Mouse (Mus musculus): ENCODE measurements around the gene Slc30a1. TPM values are rescaled to one million over a fixed set of nuclear protein-coding genes. Genes with fewer than 3 reads are reported as not detected.

Slc30a1 gene
- total RNA-seq, 2 experiments from 2014 or later, result 34.3 to 40.5 TPM

- peak; percentile 84 for DNase-seq (ENCODE audit: low spot score in 2 of 2)
- intact Hi-C loops (cut with DNase I), result loop anchor here (5.0 kb wide), 1 partner anchor 57 kb away; no protein-coding TSS in a partner anchor
These were observed 12.2 kb upstream of the Slc30a1 start for GRCm38 (mm10) chr1:191894386-191894785.

GRCm38 (mm10) chr1:191894857-191895256 is 11.7 kb upstream of the Slc30a1 start:
- no peak for DNase-seq (ENCODE audit: low spot score in 2 of 2)

GRCm38 (mm10) chr1:191896806-191897552 is 9.6 kb upstream of the Slc30a1 start:
- intact Hi-C loops (cut with DNase I), result no loop called here
- no peak for DNase-seq (ENCODE audit: low spot score in 2 of 2)

More at GRCm38 (mm10) chr1:191894857-191895256, 11.7 kb upstream of the Slc30a1 start:
- intact Hi-C loops (cut with DNase I), result loop anchor here (5.0 kb wide), 1 partner anchor 58 kb away; no protein-coding TSS in a partner anchor

DNA sequence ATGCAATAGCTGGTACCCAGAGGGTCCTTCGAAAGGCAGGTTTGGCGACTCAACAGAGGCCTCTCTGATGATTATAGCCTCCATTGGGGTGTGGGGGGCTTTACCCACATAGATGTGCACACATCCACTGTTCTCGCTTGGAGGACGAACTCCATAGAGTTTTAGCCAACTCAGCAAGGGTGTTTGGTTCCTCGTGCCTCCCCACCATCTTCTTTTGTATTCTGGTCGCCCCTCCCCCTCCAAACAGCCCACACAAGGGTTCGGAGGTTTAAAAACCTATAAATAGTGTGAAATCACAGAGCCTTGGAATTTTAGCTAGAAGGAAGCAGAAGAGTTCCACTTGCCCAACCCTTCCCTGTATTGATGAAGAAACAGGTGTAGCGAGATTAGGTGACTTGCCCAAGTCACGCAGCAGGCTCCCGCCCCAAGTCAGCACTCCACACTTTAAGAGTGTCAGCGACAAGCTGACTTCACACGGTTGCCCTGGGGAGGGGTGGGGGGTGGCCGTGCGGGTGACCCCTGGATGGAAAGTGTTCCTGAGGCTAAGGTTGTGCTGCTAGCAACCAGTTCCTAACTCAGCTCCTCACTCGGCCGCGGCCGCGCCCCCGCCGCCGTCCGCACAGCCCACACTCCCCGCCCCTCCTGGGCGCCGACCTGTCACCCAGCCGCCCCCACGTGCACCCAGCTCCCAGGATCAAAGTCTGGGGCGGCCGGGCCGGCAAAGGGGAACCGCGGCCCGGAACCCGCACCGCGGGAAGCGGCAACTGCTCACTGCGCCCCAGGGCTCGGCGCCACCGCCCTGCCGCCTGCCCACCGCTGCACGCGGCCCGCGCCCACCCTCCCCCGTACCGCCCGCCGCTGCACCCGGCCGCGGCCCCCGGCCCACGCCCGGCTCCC is 682 bp upstream of the Slc30a1 start:
- intact Hi-C loops (cut with DNase I), result loop anchor here (2.0 to 5.0 kb wide), 2 partner anchors 71 to 329 kb away; partner anchors contain the start of genes Dtl and Ints7
- no peak for DNase-seq (ENCODE audit: low spot score in 2 of 2)

- DNase-seq (ENCODE audit: low spot score in 2 of 2), result peak; percentile 70 to 80
- intact Hi-C loops (cut with DNase I), result loop anchor here (2.0 to 5.0 kb wide), 2 partner anchors 73 to 330 kb away; partner anchors contain the start of genes Dtl and Ints7
These were observed 854 bp downstream of the Slc30a1 start for GRCm38 (mm10) chr1:191907431-191907810.

- intact Hi-C loops (cut with DNase I), result loop anchor here (5.0 kb wide), 1 partner anchor 332 kb away; the partner anchor contains the start of genes Dtl and Ints7
- DNase-seq (ENCODE audit: low spot score in 2 of 2), result no peak
These were observed 2.3 kb downstream of the Slc30a1 start for GRCm38 (mm10) chr1:191908906-191909305.

GRCm38 (mm10) chr1:191909316-191909715 is 2.7 kb downstream of the Slc30a1 start:
- no peak for DNase-seq (ENCODE audit: low spot score in 2 of 2)
- intact Hi-C loops (cut with DNase I), result loop anchor here (5.0 kb wide), 1 partner anchor 332 kb away; the partner anchor contains the start of genes Dtl and Ints7

DNA sequence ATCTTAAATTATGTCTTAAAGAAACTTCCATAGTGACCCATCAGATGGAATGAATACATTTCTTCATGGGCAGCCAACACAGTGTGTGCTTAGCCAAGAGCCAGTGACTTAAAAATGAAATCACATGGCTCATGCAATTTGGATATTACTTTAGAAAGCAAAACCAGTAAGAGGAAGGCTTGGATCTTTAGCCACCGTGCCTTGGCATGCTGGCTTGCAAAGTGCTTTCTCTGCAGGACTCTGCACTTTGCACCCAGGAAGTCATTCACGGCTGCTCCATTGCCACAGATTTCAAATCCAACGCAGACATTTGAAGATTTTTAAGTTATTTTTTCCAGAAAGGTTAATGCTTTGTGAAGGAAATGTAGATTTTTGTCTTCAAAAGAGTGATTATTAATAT is 4.1 kb downstream of the Slc30a1 start:
- intact Hi-C loops (cut with DNase I), result no loop called here
- no peak for DNase-seq (ENCODE audit: low spot score in 2 of 2)

DNA sequence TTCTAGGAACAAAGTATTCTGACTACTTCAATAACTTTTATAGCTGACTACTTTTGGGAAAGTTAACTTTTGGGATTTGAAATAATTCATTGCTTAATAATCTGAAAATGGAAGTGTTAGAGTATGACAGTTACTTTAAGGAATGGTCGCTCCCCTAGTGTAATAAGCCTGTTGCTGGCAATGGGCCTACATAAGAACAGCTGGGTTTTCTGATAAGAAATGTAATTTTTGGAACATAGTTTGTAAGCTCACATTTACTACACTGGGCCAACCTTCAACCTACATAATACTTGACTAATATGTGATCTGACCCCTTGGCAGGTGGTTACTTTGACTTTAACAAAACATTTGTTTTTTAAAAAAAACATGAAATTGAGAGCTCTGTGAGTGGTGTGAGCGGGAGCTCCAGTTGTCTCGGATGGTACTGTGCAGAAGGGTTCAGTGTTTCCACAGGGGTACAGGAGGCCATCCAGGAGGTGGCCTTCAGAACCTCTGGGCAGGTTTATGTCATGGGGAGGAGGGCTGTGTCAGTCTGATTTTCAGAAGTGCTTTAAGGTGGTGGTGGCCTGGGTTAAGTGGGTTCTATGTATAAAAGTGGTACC is 4.6 kb downstream of the Slc30a1 start:
- no peak for DNase-seq (ENCODE audit: low spot score in 2 of 2)
- intact Hi-C loops (cut with DNase I), result no loop called here

DNA sequence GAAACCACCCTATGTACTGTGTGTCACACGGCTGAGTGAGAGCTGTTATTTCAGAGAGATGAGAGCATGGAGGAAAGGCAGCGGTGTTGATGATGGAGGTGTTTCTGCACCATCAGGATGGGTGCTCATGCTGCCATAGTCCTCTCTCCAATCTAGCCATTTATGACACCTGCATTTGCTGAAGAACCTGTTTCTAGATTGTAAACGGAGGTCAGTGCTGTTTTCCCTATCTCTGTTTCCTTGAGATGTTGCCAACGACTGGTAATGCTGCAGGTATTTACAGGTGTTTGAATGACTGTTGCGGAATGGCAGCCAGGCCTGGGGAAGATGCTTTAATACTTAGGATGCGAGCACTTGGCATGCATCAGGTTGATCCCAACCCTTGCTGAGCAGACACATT is 8.1 kb downstream of the Slc30a1 start:
- intact Hi-C loops (cut with DNase I), result no loop called here
- no peak for DNase-seq (ENCODE audit: low spot score in 2 of 2)

DNA sequence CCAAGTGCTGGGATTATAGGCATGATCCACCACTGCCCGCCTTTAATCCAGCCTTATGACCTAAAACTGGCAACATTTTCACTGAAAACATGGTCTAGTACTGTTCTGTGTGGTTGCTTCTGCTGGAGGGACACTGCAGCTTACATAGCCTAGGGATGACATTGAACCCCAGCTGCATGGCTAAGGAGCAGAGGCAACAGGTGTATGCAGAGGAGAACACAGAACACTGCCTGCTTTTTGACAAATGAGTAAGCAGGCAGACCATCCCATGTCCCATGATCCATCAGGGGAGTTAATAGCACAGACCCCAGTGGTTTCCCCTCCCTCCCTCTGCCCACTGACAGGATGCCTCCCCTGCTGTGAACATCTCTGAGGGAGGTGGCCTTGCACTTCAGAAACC is 9.0 kb downstream of the Slc30a1 start:
- no peak for DNase-seq (ENCODE audit: low spot score in 2 of 2)
- intact Hi-C loops (cut with DNase I), result no loop called here

- intact Hi-C loops (cut with DNase I), result no loop called here
- no peak for DNase-seq (ENCODE audit: low spot score in 2 of 2)
These were observed 10.3 kb downstream of the Slc30a1 start for GRCm38 (mm10) chr1:191916876-191917275.

DNA sequence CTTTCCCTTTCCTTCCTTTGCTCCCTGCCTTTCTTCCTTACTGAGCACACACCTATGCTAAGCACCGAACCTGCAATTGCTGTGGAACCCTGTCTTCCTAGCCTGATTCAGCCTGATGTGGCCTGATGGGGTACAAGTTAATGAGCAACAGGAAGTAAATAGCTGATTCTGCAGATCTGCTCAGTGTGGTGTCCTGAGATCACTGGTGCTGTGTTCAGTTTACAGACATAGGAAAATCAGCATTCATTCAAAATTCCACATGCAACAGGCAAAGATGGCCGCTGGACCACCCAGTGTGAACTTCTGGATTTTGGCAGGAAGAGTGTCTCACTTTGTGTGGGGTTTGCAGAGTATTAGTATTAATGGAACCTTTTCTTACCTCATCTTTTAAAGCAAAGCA is 12.8 kb downstream of the Slc30a1 start:
- DNase-seq (ENCODE audit: low spot score in 2 of 2), result no peak
- intact Hi-C loops (cut with DNase I), result no loop called here

DNA sequence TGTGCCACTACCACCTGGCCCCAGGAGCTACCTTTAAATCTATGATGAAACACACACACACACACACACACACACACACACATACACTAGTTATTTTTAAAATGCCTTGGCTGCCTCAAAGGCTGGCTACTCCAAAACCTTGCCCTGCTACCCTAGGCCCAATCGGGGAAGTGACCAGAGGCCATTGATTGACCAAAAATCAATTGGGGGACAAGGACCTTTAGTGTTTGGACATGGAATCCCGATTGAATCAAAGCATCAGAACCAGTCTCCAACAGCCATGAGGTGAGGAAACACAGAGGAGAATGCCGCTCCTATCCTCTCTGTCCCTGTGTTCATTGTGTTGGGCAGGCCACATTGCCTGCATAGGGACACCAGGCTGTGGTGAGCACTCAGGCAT is 15.1 kb downstream of the Slc30a1 start:
- DNase-seq (ENCODE audit: low spot score in 2 of 2), result no peak
- intact Hi-C loops (cut with DNase I), result no loop called here

DNA sequence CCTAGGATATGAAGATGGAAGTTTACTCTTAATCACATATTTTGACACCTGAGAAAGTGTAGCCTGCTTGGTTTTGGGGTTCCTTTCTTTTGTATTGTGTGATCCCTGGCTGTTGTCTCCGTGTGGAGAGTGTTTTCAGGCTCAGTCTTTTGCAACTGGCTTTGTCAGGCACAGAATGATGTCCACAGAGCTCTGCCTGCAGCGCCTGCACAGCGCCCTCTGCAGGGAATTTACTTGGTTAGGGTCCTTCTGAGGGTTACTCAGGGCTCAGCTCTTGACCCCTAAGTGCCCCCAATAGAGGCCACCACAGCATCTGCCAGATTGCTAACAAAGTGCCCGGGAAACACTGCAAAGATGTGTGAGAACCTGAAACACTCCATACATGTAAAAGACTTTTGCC is 18.9 kb downstream of the Slc30a1 start:
- no peak for DNase-seq (ENCODE audit: low spot score in 2 of 2)
- intact Hi-C loops (cut with DNase I), result no loop called here

DNA sequence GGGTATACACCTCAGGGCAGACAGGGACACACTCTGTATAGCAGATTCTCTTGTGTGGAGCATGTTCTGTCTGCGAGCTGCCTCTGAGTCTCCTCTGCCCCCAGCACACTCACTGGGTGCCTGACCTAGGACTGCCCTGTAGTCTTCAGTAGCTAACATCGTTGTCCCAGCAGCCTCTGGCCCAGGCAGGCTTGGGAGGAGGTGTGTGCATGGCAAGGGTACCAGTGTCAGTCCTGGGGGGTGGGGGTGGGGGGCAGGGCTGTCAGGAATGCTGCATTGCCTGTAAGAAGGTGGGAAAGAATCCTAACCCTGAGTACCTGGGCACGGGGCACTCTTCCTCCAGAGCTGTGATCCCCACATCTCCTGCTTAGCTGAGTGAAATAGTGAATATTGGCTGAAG is 20.1 kb downstream of the Slc30a1 start:
- no peak for DNase-seq (ENCODE audit: low spot score in 2 of 2)
- intact Hi-C loops (cut with DNase I), result no loop called here

DNA sequence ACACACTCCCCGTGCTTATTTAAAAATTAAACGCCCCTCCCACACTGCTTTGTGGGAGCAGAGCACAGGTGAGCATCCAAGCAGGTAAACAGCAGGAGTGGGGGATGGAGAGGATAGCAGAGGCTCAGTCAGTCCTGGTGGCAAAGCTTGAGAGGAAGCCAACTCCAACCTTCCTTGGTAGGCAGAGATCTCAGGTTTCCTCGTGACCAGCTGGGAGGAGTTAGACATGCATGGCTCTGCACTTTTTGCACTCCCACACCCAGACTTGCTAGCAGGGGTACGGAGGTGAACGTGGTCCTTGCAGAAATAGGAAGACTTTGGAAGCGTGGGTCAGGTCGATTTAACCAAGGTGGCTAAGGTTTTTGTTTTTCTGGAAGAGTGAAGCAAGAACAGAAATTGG is 21.8 kb downstream of the Slc30a1 start:
- DNase-seq (ENCODE audit: low spot score in 2 of 2), result no peak
- intact Hi-C loops (cut with DNase I), result no loop called here

DNA sequence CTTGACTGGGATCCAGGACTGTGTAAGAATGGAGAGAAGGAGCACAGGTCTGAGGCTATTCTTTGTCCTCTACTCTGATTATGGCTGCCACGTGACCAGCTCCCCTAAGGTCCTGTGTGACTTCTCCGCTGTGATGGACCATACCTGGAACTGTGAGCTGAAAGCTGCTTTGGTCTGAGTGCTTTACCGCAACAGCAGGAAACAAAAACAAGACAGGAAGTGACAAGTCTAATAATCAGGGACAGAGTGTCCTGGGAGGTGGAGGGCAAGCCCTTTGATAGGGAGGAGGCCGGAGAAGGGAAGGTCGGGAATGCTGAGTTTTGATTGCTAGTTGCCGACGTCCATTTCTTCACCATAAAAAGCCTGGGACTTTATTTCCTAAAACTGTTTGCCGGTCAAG is 22.5 kb downstream of the Slc30a1 start:
- DNase-seq (ENCODE audit: low spot score in 2 of 2), result no peak
- intact Hi-C loops (cut with DNase I), result no loop called here

DNA sequence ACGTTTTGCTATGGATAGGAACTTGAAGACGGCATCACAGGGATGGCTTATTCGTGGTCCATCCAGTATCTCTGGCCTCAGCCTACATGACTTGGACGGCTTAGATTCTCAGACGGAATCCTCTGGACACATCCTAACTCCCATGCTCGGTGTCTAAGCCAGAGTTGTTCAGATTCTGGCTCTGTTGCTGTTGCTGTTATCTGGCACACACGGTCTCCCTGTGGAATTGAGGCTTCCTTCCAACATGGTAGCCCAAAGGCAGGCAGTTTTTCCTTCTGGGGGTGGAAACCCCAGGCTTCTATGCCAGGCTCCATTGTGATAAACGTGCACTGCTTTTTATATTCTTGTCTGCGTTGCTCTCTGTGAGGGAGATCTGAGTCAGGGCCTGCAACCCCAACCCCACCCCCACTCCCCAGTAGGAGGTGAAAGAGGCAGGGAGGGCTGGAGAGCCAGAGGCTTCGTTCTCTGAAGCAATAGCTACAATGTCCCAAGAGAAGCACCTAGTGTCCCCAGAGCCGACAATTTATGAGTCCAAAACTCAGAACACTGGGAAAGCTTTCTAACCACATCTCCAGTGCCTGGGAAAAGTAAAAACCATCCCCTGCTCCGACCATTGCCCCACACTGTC is 23.4 kb downstream of the Slc30a1 start:
- DNase-seq (ENCODE audit: low spot score in 2 of 2), result no peak

More for the DNA sequence above, 23.4 kb downstream of the Slc30a1 start:
- intact Hi-C loops (cut with DNase I), result no loop called here
